In genomic region chr1:181381410-181382010, GRCm38 (mm10) we compare ENCODE assay signal across 16 mouse cellular contexts. TPM values are rescaled to one million over a fixed set of nuclear protein-coding genes. Genes with fewer than 3 reads are reported as not detected.
DNase-seq lines count a peak whose midpoint lies in the region; ATAC-seq lines count a peak whose summit lies in the region.
"Had no signal": no experiment of that assay in that cellular context is flagged by ENCODE, and none has a peak within 500 bp of the region (broad histone marks: within the 10 kb centered on the region; RNA-seq: fewer than 3 reads in every experiment).

No protein-coding gene starts in this region.

- peaks cover 6% of the 10 kb centered on the region; the same call in 1 of the 2 replicates for H3K4me1 ChIP-seq in midbrain, embryonic 15.5 days
- H3K4me1 ChIP-seq: embryonic facial prominence, embryonic 12.5 days; stomach, embryonic 15.5 days had no signal

- no peak overlapping the region for H3K4me3 ChIP-seq in midbrain, embryonic 15.5 days
- H3K4me3 ChIP-seq: embryonic facial prominence, embryonic 12.5 days; neural tube, embryonic 12.5 days; stomach, embryonic 15.5 days had no signal

- H3K36me3 ChIP-seq in midbrain, embryonic 15.5 days (replicated peaks) = no peaks in the 10 kb centered on the region
- H3K36me3 ChIP-seq: embryonic facial prominence, embryonic 12.5 days; neural tube, embryonic 12.5 days; stomach, embryonic 15.5 days had no signal

- H3K9me3 ChIP-seq in midbrain, embryonic 15.5 days = no peaks in the 10 kb centered on the region
- H3K9me3 ChIP-seq: embryonic facial prominence, embryonic 12.5 days; neural tube, embryonic 12.5 days; stomach, embryonic 15.5 days had no signal

- H3K9ac ChIP-seq in midbrain, embryonic 15.5 days = no peak overlapping the region
- H3K9ac ChIP-seq: embryonic facial prominence, embryonic 12.5 days; lung, embryonic 14.5 days; neural tube, embryonic 12.5 days; stomach, embryonic 15.5 days had no signal

- peak; percentile 47 to 86 for DNase-seq in layer of hippocampus, adult 18-20 months (ENCODE audit: low spot score in 2 of 2)
- no peak for DNase-seq in layer of hippocampus, postnatal 25 days (ENCODE audit: extremely low spot score in 1 of 2, low spot score in 1 of 2)
- DNase-seq in layer of hippocampus, adult 9-10 months (ENCODE audit: low spot score) = peak; percentile 59
- no peak for DNase-seq in Muller cell, postnatal 12 days (ENCODE audit: inconsistent ontology term)
- DNase-seq in thymus, postnatal 36 days = no peak
- DNase-seq in lung, postnatal 36 days = no peak
- DNase-seq: cerebellum, adult 9-10 months; heart, adult 11 months; lung, embryonic 14.5 days had no signal

- H3K4me2 ChIP-seq in midbrain, embryonic 15.5 days = no peak overlapping the region
- H3K4me2 ChIP-seq: embryonic facial prominence, embryonic 12.5 days; lung, embryonic 14.5 days; neural tube, embryonic 12.5 days; stomach, embryonic 15.5 days had no signal

- peak; percentile 96 for ATAC-seq in frontal cortex, adult (ENCODE audit: low TSS enrichment)
- ATAC-seq in midbrain, embryonic 15.5 days (replicated peaks) = no peak; the same call in 1 of the 2 replicates
- ATAC-seq: activated CD4-positive, CD25-positive, alpha-beta regulatory T cell, adult 4 months had no signal

- WGBS in midbrain, embryonic 15.5 days = 57% methylated on average over 12 of the region's 12 CpGs

- no peaks in the 10 kb centered on the region for H3K27me3 ChIP-seq in midbrain, embryonic 15.5 days (replicated peaks)
- H3K27me3 ChIP-seq: embryonic facial prominence, embryonic 12.5 days; neural tube, embryonic 12.5 days; stomach, embryonic 15.5 days had no signal

- H3K27ac ChIP-seq in midbrain, embryonic 15.5 days = peak overlapping the region; percentile 27; the same call in 1 of the 2 replicates
- H3K27ac ChIP-seq: embryonic facial prominence, embryonic 12.5 days; neural tube, embryonic 12.5 days; stomach, embryonic 15.5 days had no signal

RNA-seq across cellular contexts. Expression of gene Cnih3, which starts 29.1 kb away (rescaled TPM):
- 10 to 100 TPM; 59.8 to 61.7 TPM for total RNA-seq in layer of hippocampus, adult 18-20 months (2021)
- total RNA-seq in layer of hippocampus, postnatal 25 days (2021) = 10 to 100 TPM; 64.2 to 66.6 TPM
- polyA plus RNA-seq in midbrain, embryonic 15.5 days (2015; fragmentation: Nextera tagmentation; extraction: Ambion mirVana) = 10.8 and 13.7 TPM in 2 replicates
- polyA plus RNA-seq: activated CD4-positive, CD25-positive, alpha-beta regulatory T cell, adult 4 months; heart, embryonic 16.5 days; lung, embryonic 14.5 days had no signal

Comparison
In these comparisons a context has a peak if more than half of its experiments do, and no peak if none do; other contexts are left out.
1. DNase-seq: peak in layer of hippocampus, adult 18-20 months (2 of 2) and layer of hippocampus, adult 9-10 months (single experiment); none in layer of hippocampus, postnatal 25 days (0 of 2), Muller cell, postnatal 12 days (single experiment), thymus, postnatal 36 days (0 of 2) and lung, postnatal 36 days (single experiment).